8 mouse cellular contexts compared by ENCODE assay signal in the genomic region with DNA sequence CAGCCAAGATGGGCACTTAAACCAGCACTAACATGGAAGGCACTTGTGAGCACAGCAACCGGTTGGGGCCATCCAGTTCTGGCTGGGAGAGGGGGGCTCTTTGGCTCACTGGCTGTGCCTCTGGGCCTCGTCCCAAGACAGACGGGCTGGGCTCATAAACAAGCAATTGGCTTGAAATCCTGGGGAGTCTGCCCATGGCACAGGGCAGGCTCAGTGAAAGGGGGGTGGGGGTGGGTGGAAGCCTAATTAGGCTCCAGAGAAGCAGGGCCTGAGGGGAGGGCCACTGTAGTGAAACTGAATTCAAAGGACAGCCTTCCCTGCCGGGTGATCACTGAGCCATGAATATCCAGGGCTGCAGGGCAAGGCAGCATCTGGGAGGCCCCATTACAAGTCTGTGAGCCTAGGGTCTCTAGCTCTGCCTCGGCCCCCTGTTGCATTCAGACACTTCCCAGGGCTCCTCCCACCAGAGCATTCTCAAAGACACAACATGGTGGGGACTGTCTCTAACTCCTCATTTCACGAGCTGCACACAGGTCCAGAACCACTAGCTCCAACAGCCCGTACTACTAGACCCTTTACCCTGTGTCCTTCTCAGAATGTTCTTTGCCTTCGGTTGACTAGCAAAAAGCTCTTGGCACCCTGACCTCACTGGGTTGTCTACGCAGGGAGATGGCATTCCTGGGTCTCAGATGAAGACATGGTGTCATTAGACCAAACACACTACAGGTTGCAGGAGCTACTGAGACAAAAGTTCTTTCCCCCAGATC. TPM values are rescaled to one million over a fixed set of nuclear protein-coding genes. Genes with fewer than 3 reads are reported as not detected.
DNase-seq lines count a peak whose midpoint lies in the region; ATAC-seq lines count a peak whose summit lies in the region.

No protein-coding gene starts in this region.

- ATAC-seq in embryonic facial prominence, embryonic 15.5 days (ENCODE audit: insufficient number of reproducible peaks, low FRiP score, low TSS enrichment, low read depth), result peak; percentile 52
- peak; percentile 79 for ATAC-seq in kidney, embryonic 14.5 days (ENCODE audit: low FRiP score, low TSS enrichment)

- H3K27me3 ChIP-seq in embryonic facial prominence, embryonic 15.5 days, result no peaks in the 10 kb centered on the region
- H3K27me3 ChIP-seq in kidney, embryonic 14.5 days (ENCODE audit: control insufficient read depth, insufficient read depth, low read length), result no peaks in the 10 kb centered on the region

- 0 out of 2 replicates have a peak overlapping the region, but pooled peaks have one; percentile 15 for H3K4me2 ChIP-seq in embryonic facial prominence, embryonic 15.5 days (replicated peaks)
- H3K4me2 ChIP-seq in kidney, embryonic 14.5 days (replicated peaks; ENCODE audit: low read depth, low read length), result no peak overlapping the region

- no peaks in the 10 kb centered on the region for H3K9me3 ChIP-seq in embryonic facial prominence, embryonic 15.5 days (replicated peaks)
- no peaks in the 10 kb centered on the region for H3K9me3 ChIP-seq in kidney, embryonic 14.5 days (ENCODE audit: control insufficient read depth, low read length)

- H3K4me1 ChIP-seq in embryonic facial prominence, embryonic 15.5 days, result peaks cover 25% of the 10 kb centered on the region
- H3K4me1 ChIP-seq in kidney, embryonic 14.5 days (ENCODE audit: control insufficient read depth, insufficient read depth, low read length), result peaks cover 29% of the 10 kb centered on the region

- peak overlapping the region; percentile 65 for H3K27ac ChIP-seq in embryonic facial prominence, embryonic 15.5 days (replicated peaks)
- H3K27ac ChIP-seq in kidney, embryonic 14.5 days (ENCODE audit: low read depth, low read length), result peak overlapping the region; percentile 76

- H3K9ac ChIP-seq in embryonic facial prominence, embryonic 15.5 days, result no peak overlapping the region
- H3K9ac ChIP-seq in kidney, embryonic 14.5 days (ENCODE audit: low read depth, low read length), result peak overlapping the region; percentile 28

- no peak overlapping the region for H3K4me3 ChIP-seq in embryonic facial prominence, embryonic 15.5 days (replicated peaks)
- H3K4me3 ChIP-seq in kidney, embryonic 14.5 days (ENCODE audit: low read length), result no peak overlapping the region

- WGBS in embryonic facial prominence, embryonic 15.5 days, result 41% methylated on average over 9 of the region's 9 CpGs
- 29% methylated on average over 9 of the region's 9 CpGs for WGBS in kidney, embryonic 14.5 days

- peak; percentile 31 for DNase-seq in right cerebral cortex, adult 18-20 months
- no peak for DNase-seq in right cerebral cortex, postnatal 36 days (ENCODE audit: low spot score in 2 of 2)
- DNase-seq in lung, postnatal 4 days, result peak; percentile 43 to 69
- no peak for DNase-seq in thymus, postnatal 25 days
- no peak for DNase-seq in frontal cortex, postnatal 14 days (ENCODE audit: low spot score in 2 of 2)
- no peak for DNase-seq in ovary, postnatal 10 days (ENCODE audit: low spot score)

- no peaks in the 10 kb centered on the region for H3K36me3 ChIP-seq in embryonic facial prominence, embryonic 15.5 days
- H3K36me3 ChIP-seq in kidney, embryonic 14.5 days (ENCODE audit: control insufficient read depth, insufficient read depth, low read length), result no peaks in the 10 kb centered on the region; the same call in 1 of the 2 replicates

RNA-seq across cellular contexts. Expression of a gene that starts 40.5 kb away (rescaled TPM):
- 33.5 and 46.4 TPM in 2 replicates for polyA plus RNA-seq in embryonic facial prominence, embryonic 15.5 days (2015; fragmentation: Nextera tagmentation; extraction: Ambion mirVana)
- polyA plus RNA-seq in kidney, embryonic 14.5 days (2014; fragmentation: Nextera tagmentation; extraction: Ambion mirVana), result 26.4 and 46.6 TPM in 2 replicates

Comparison
In these comparisons a context has a peak if more than half of its experiments do, and no peak if none do; other contexts are left out.
1. DNase-seq: peak in right cerebral cortex, adult 18-20 months (single experiment) and lung, postnatal 4 days (2 of 2); none in right cerebral cortex, postnatal 36 days (0 of 2), thymus, postnatal 25 days (single experiment), frontal cortex, postnatal 14 days (0 of 2) and ovary, postnatal 10 days (single experiment).